ENCODE assay signal across 34 mouse cellular contexts in genomic region chr12:52529740-52530139, GRCm38 (mm10).
"Had no signal": no experiment of that assay in that cellular context is flagged by ENCODE, and none has a peak within 500 bp of the region (broad histone marks: within the 10 kb centered on the region; RNA-seq: fewer than 3 reads in every experiment).

No protein-coding gene starts in this region.

- H3K9me3 ChIP-seq: heart, embryonic 12.5 days; heart, embryonic 13.5 days; heart, embryonic 15.5 days; hindbrain, embryonic 10.5 days; hindbrain, embryonic 12.5 days; hindbrain, embryonic 13.5 days; hindbrain, embryonic 15.5 days; intestine, embryonic 15.5 days; kidney, embryonic 15.5 days had no signal

- H3K9ac ChIP-seq: heart, embryonic 12.5 days; heart, embryonic 13.5 days; heart, embryonic 15.5 days; hindbrain, embryonic 12.5 days; hindbrain, embryonic 13.5 days; hindbrain, embryonic 14.5 days; hindbrain, embryonic 15.5 days; intestine, embryonic 15.5 days; kidney, embryonic 15.5 days had no signal

- H3K27ac ChIP-seq: heart, embryonic 13.5 days; heart, embryonic 15.5 days; hindbrain, embryonic 10.5 days; hindbrain, embryonic 12.5 days; hindbrain, embryonic 13.5 days; hindbrain, embryonic 14.5 days; hindbrain, embryonic 15.5 days; hindbrain, postnatal 0 days; intestine, embryonic 15.5 days; kidney, embryonic 15.5 days; kidney, postnatal 0 days; layer of hippocampus, adult 2 months; left cerebral cortex, adult 2 months had no signal

- H3K27me3 ChIP-seq: heart, embryonic 12.5 days; heart, embryonic 13.5 days; heart, embryonic 15.5 days; hindbrain, embryonic 12.5 days; hindbrain, embryonic 13.5 days; hindbrain, embryonic 15.5 days; intestine, embryonic 15.5 days; kidney, embryonic 15.5 days had no signal

- ATAC-seq: hindbrain, embryonic 16.5 days; hindbrain, postnatal 0 days; inflammation-experienced regulatory T-cells, adult 6 months; intestine, embryonic 15.5 days; intestine, embryonic 16.5 days; intestine, postnatal 0 days had no signal

- H3K36me3 ChIP-seq: heart, embryonic 15.5 days; hindbrain, embryonic 12.5 days; hindbrain, embryonic 13.5 days; hindbrain, embryonic 15.5 days; intestine, embryonic 15.5 days; kidney, embryonic 15.5 days had no signal

- DNase-seq: heart, postnatal 10 days; heart, postnatal 14 days; heart, postnatal 36 days; heart, postnatal 4 days; kidney, adult 11 months; kidney, adult 18-20 months; kidney, adult 2 months; kidney, adult 8-10 months; kidney, adult 9 months; kidney, postnatal 10 days; kidney, postnatal 14 days; kidney, postnatal 25 days; kidney, postnatal 36 days; kidney, postnatal 4 days; layer of hippocampus, adult 9-11 months; layer of hippocampus, postnatal 36 days had no signal

- H3K4me3 ChIP-seq: heart, embryonic 12.5 days; heart, embryonic 13.5 days; heart, embryonic 15.5 days; hindbrain, embryonic 10.5 days; hindbrain, embryonic 12.5 days; hindbrain, embryonic 13.5 days; hindbrain, embryonic 15.5 days; intestine, embryonic 15.5 days; kidney, embryonic 15.5 days; layer of hippocampus, adult 2 months; left cerebral cortex, adult 2 months had no signal

- H3K4me2 ChIP-seq: heart, embryonic 12.5 days; heart, embryonic 13.5 days; heart, embryonic 15.5 days; hindbrain, embryonic 12.5 days; hindbrain, embryonic 13.5 days; hindbrain, embryonic 14.5 days; hindbrain, embryonic 15.5 days; intestine, embryonic 15.5 days; kidney, embryonic 15.5 days had no signal

- H3K4me1 ChIP-seq: heart, embryonic 12.5 days; heart, embryonic 13.5 days; heart, embryonic 15.5 days; hindbrain, embryonic 10.5 days; hindbrain, embryonic 12.5 days; hindbrain, embryonic 13.5 days; hindbrain, embryonic 15.5 days; intestine, embryonic 15.5 days had no signal
